Mouse (Mus musculus): ENCODE data around the gene Hmcn1. TPM values are rescaled to one million over a fixed set of nuclear protein-coding genes. Genes with fewer than 3 reads are reported as not detected.

The Hmcn1 gene
- polyA plus RNA-seq, 1 experiment from 2014 or later = 8.8 TPM

- Histone ChIP-seq H3K9ac (no peak overlapping the region), H3K27me3 (replicated peaks) (no peaks in the 10 kb centered on the region), H3K4me2 (replicated peaks) (no peak overlapping the region), H3K4me3 (no peak overlapping the region), H3K9me3 (no peaks in the 10 kb centered on the region), H3K4me1 (no peaks in the 10 kb centered on the region), H3K36me3 (no peaks in the 10 kb centered on the region), H3K27ac (no peak overlapping the region)
- whole genome bisulfite sequencing = 75% methylated on average over 4 of the region's 4 CpGs
- ATAC-seq (ENCODE audit: low FRiP score, low read depth) = no peak
Observed at GRCm38 (mm10) chr1:150984888-150985287, 8.3 kb downstream of the Hmcn1 start.

DNA sequence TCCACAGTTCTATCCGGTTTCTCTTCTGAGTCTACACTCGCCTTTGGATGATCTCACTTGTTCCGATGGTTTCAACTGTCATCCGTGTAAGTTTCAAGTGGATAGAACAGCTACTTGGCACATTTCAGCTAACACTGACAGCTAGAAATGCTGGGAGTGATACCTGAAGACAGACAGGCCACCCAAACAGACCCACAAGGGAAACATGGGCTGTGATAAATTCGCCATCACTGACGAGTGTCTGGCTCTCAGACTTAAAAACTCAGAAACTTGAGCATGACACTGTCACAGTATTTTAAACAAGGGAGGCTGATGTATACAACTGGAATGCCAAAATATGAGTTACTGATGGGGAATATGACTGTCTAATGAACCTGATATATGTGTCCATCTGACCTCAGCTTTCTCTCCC lies 9.1 kb downstream of the Hmcn1 start:
- Histone ChIP-seq H3K4me3 (no peak overlapping the region), H3K36me3 (no peaks in the 10 kb centered on the region), H3K4me1 (no peaks in the 10 kb centered on the region), H3K27me3 (replicated peaks) (no peaks in the 10 kb centered on the region), H3K9me3 (no peaks in the 10 kb centered on the region), H3K4me2 (replicated peaks) (no peak overlapping the region), H3K27ac (no peak overlapping the region), H3K9ac (no peak overlapping the region)
- no peak for ATAC-seq (ENCODE audit: low FRiP score, low read depth)
- 89% methylated on average over 6 of the region's 6 CpGs for WGBS

- no peak overlapping the region for H3K9ac ChIP-seq
- H3K4me2 ChIP-seq (replicated peaks) = no peak overlapping the region
- no peak overlapping the region for H3K27ac ChIP-seq
- 93% methylated on average over 3 of the region's 3 CpGs for WGBS
- ATAC-seq (ENCODE audit: low FRiP score, low read depth) = no peak
- H3K27me3 ChIP-seq (replicated peaks) = no peaks in the 10 kb centered on the region
- 0 out of 2 replicates have a peak, but pooled peaks cover 4% of the 10 kb centered on the region for H3K4me1 ChIP-seq
- H3K36me3 ChIP-seq = no peaks in the 10 kb centered on the region
- H3K9me3 ChIP-seq = no peaks in the 10 kb centered on the region
- no peak overlapping the region for H3K4me3 ChIP-seq
Observed at GRCm38 (mm10) chr1:150978651-150979050, 14.6 kb downstream of the Hmcn1 start.

GRCm38 (mm10) chr1:150976263-150976662 lies 17.0 kb downstream of the Hmcn1 start:
- no peak overlapping the region for H3K4me2 ChIP-seq (replicated peaks)
- H3K9ac ChIP-seq = no peak overlapping the region
- no peak for ATAC-seq (ENCODE audit: low FRiP score, low read depth)
- H3K27ac ChIP-seq = no peak overlapping the region
- H3K4me1 ChIP-seq = 0 out of 2 replicates have a peak, but pooled peaks cover 4% of the 10 kb centered on the region
- H3K27me3 ChIP-seq (replicated peaks) = no peaks in the 10 kb centered on the region
- H3K36me3 ChIP-seq = no peaks in the 10 kb centered on the region
- H3K9me3 ChIP-seq = no peaks in the 10 kb centered on the region
- 25% methylated on average over 2 of the region's 2 CpGs for WGBS
- H3K4me3 ChIP-seq = no peak overlapping the region

- H3K27me3 ChIP-seq (replicated peaks) = no peaks in the 10 kb centered on the region
- H3K4me2 ChIP-seq (replicated peaks) = no peak overlapping the region
- no peaks in the 10 kb centered on the region for H3K4me1 ChIP-seq
- H3K9ac ChIP-seq = no peak overlapping the region
- no peaks in the 10 kb centered on the region for H3K36me3 ChIP-seq
- H3K27ac ChIP-seq = no peak overlapping the region
- WGBS = 60% methylated on average over 5 of the region's 5 CpGs
- no peak for ATAC-seq (ENCODE audit: low FRiP score, low read depth)
- H3K9me3 ChIP-seq = no peaks in the 10 kb centered on the region
- H3K4me3 ChIP-seq = no peak overlapping the region
Observed at GRCm38 (mm10) chr1:150959486-150960074, 33.7 kb downstream of the Hmcn1 start.

GRCm38 (mm10) chr1:150951004-150951403 lies 42.2 kb downstream of the Hmcn1 start:
- 85% methylated on average over 5 of the region's 5 CpGs for WGBS
- no peak overlapping the region for H3K4me2 ChIP-seq (replicated peaks)
- H3K36me3 ChIP-seq = no peaks in the 10 kb centered on the region
- ATAC-seq (ENCODE audit: low FRiP score, low read depth) = peak; percentile 2; the same call in 1 of the 2 replicates
- 0 out of 2 replicates have a peak, but pooled peaks cover 6% of the 10 kb centered on the region for H3K4me1 ChIP-seq
- no peaks in the 10 kb centered on the region for H3K27me3 ChIP-seq (replicated peaks)
- no peak overlapping the region for H3K9ac ChIP-seq
- no peak overlapping the region for H3K4me3 ChIP-seq
- H3K9me3 ChIP-seq = no peaks in the 10 kb centered on the region
- no peak overlapping the region for H3K27ac ChIP-seq

DNA sequence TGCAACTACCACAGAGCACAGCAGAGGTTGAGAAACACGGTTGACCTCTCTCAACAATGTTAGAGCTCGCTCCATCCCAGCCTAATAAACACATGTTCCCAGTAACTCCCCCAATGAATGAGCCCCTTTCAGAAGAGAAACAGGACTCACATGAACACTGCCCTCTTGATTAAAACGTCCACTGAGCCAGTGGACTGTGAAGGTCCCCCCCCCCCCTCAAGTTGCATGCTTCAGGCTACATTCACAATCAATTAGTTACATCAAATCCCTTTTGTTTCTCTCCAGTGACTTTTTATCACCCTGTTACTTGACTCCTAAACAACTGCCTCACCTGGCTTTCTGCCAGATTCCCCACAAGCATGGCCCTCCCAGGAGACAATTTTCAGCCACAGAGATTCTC lies 43.2 kb downstream of the Hmcn1 start:
- no peaks in the 10 kb centered on the region for H3K36me3 ChIP-seq
- H3K4me2 ChIP-seq (replicated peaks) = no peak overlapping the region
- 7% methylated on average over 3 of the region's 3 CpGs for WGBS
- no peaks in the 10 kb centered on the region for H3K27me3 ChIP-seq (replicated peaks)
- H3K4me3 ChIP-seq = no peak overlapping the region
- 0 out of 2 replicates have a peak, but pooled peaks cover 6% of the 10 kb centered on the region for H3K4me1 ChIP-seq
- H3K9ac ChIP-seq = no peak overlapping the region
- no peaks in the 10 kb centered on the region for H3K9me3 ChIP-seq
- H3K27ac ChIP-seq = no peak overlapping the region
- peak; percentile 93 for ATAC-seq (ENCODE audit: low FRiP score, low read depth)

DNA sequence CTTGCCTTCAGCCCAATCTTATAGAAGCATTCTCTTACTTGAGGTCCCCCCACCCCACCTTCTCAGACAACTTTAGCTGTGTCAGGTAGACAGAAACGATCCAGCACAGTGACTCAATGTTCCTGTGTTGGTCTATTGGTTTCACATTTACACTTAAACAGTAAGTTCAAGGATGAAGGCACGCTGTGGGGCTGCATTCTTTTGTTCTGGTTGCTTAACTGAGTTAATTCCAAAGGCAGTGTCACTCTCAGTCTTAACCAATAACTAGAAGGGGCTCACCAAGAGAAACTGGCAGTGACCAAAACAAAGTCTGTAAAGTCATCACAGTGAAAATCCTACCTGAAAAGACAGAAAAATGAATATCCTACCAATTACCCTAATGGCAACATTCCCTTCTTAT lies 44.3 kb downstream of the Hmcn1 start:
- ATAC-seq (ENCODE audit: low FRiP score, low read depth) = no peak
- Histone ChIP-seq H3K27me3 (replicated peaks) (no peaks in the 10 kb centered on the region), H3K9ac (no peak overlapping the region), H3K4me1 (0 out of 2 replicates have a peak, but pooled peaks cover 7% of the 10 kb centered on the region), H3K4me2 (replicated peaks) (no peak overlapping the region), H3K4me3 (no peak overlapping the region), H3K36me3 (no peaks in the 10 kb centered on the region), H3K9me3 (no peaks in the 10 kb centered on the region), H3K27ac (no peak overlapping the region)
- 85% methylated on average over 2 of the region's 2 CpGs for WGBS

GRCm38 (mm10) chr1:150943601-150944000 lies 49.6 kb downstream of the Hmcn1 start:
- no peak for ATAC-seq (ENCODE audit: low FRiP score, low read depth)
- Histone ChIP-seq H3K36me3 (no peaks in the 10 kb centered on the region), H3K4me2 (replicated peaks) (no peak overlapping the region), H3K9ac (no peak overlapping the region), H3K4me1 (0 out of 2 replicates have a peak, but pooled peaks cover 6% of the 10 kb centered on the region), H3K9me3 (no peaks in the 10 kb centered on the region), H3K4me3 (no peak overlapping the region), H3K27me3 (replicated peaks) (no peaks in the 10 kb centered on the region), H3K27ac (no peak overlapping the region)
- WGBS = 27% methylated on average over 2 of the region's 2 CpGs

- Histone ChIP-seq H3K4me1 (0 out of 2 replicates have a peak, but pooled peaks cover 6% of the 10 kb centered on the region), H3K4me2 (replicated peaks) (no peak overlapping the region), H3K27ac (no peak overlapping the region), H3K36me3 (no peaks in the 10 kb centered on the region), H3K9me3 (no peaks in the 10 kb centered on the region), H3K4me3 (no peak overlapping the region), H3K9ac (no peak overlapping the region), H3K27me3 (replicated peaks) (no peaks in the 10 kb centered on the region)
- 73% methylated on average over 2 of the region's 2 CpGs for WGBS
- ATAC-seq (ENCODE audit: low FRiP score, low read depth) = no peak
Observed at GRCm38 (mm10) chr1:150942143-150942542, 51.1 kb downstream of the Hmcn1 start.

DNA sequence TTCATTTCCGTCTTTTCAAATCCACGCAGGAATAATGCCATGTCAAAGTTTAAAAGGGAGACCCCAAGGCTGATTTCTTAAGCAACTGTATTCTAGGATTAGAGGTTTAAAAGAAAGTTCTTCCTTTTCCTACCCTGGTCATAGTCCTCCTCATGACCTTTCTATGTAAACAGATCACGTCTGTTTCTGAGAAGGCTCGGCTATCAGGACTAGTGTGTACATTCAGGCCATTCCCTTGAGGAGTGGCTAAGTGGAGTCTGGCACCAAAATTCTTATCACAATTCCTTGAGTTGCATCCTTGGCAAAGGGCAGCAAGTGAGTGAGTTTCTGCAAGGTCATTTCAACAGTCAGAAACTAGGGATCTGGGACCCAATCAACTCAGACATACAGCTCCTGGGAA lies 56.4 kb downstream of the Hmcn1 start:
- 79% methylated on average over 4 of the region's 4 CpGs for WGBS

GRCm38 (mm10) chr1:150933616-150934015 lies 59.6 kb downstream of the Hmcn1 start:
- no peak for ATAC-seq (ENCODE audit: low FRiP score, low read depth)
- no peak overlapping the region for H3K9ac ChIP-seq
- H3K4me3 ChIP-seq = no peak overlapping the region
- H3K27me3 ChIP-seq (replicated peaks) = no peaks in the 10 kb centered on the region
- H3K36me3 ChIP-seq = no peaks in the 10 kb centered on the region
- H3K27ac ChIP-seq = no peak overlapping the region
- H3K9me3 ChIP-seq = no peaks in the 10 kb centered on the region
- no peaks in the 10 kb centered on the region for H3K4me1 ChIP-seq
- no peak overlapping the region for H3K4me2 ChIP-seq (replicated peaks)
- 51% methylated on average over 9 of the region's 9 CpGs for WGBS

More for the DNA sequence above, 56.4 kb downstream of the Hmcn1 start:
- no peak overlapping the region for H3K27ac ChIP-seq
- no peaks in the 10 kb centered on the region for H3K4me1 ChIP-seq
- H3K4me3 ChIP-seq = no peak overlapping the region
- no peak overlapping the region for H3K9ac ChIP-seq
- H3K27me3 ChIP-seq (replicated peaks) = no peaks in the 10 kb centered on the region
- no peaks in the 10 kb centered on the region for H3K36me3 ChIP-seq
- ATAC-seq (ENCODE audit: low FRiP score, low read depth) = no peak
- no peaks in the 10 kb centered on the region for H3K9me3 ChIP-seq
- H3K4me2 ChIP-seq (replicated peaks) = no peak overlapping the region

GRCm38 (mm10) chr1:150920860-150921259 lies 72.4 kb downstream of the Hmcn1 start:
- Histone ChIP-seq H3K9ac (no peak overlapping the region), H3K9me3 (no peaks in the 10 kb centered on the region), H3K27me3 (replicated peaks) (no peaks in the 10 kb centered on the region), H3K4me2 (replicated peaks) (no peak overlapping the region), H3K4me1 (no peaks in the 10 kb centered on the region), H3K36me3 (no peaks in the 10 kb centered on the region), H3K4me3 (no peak overlapping the region), H3K27ac (no peak overlapping the region)
- ATAC-seq (ENCODE audit: low FRiP score, low read depth) = no peak
- 88% methylated on average over 9 of the region's 9 CpGs for WGBS
